Mouse (Mus musculus): ENCODE results near the gene Washc3.

DNA sequence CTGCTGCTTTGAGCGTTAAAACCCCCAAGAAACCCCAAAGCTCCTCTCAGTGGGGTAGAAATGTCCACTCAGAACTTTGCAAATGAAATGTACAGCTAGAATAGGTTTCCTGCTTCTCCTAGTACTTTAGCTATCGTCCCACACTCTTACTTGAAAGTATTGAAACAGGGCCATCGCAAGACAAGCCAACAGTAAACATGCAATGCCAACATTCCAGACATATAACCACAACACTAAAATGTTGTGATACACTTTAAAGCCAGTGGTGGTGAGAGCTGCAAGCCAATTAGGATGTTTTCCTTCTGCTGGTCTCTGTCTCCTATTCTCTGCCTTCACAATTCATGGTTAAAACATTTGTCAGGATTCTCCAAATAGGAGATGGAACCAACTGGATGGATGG, 80.8 kb downstream of the Washc3 start:
- no peak for TF ChIP-seq CTCF (IDR thresholded peaks at IDR 0.05; ENCODE audit: borderline replicate concordance, insufficient read depth, low read depth, low read length)
- no peak for TF ChIP-seq POLR2A (IDR thresholded peaks at IDR 0.05; ENCODE audit: borderline replicate concordance, insufficient read depth, low read length)

Data from cerebellum, adult 2 months (tissue).